Mouse (Mus musculus) olfactory bulb, adult 2 months (tissue): ENCODE data around the gene Mical1. TPM values are rescaled to one million over a fixed set of nuclear protein-coding genes. Genes with fewer than 3 reads are reported as not detected.
A peak's percentile ranks its signal among the peaks of the same experiment; 100 is the strongest.

ENCODE experiments used
- H3K27ac ChIP-seq: fragments of 200-500 bp; 2 replicates; pipeline ENCODE4 v1.5.1; 2012; ENCODE audit warnings: low read depth, low read length; ENCODE audit not compliant: insufficient read depth
- H3K4me1 ChIP-seq: fragments of 200-500 bp; 2 replicates; pipeline ENCODE4 v1.6.1; 2012; ENCODE audit warnings: low read length; ENCODE audit not compliant: control insufficient read depth, insufficient read depth
- H3K4me3 ChIP-seq: fragments of 200-500 bp; 2 replicates; pipeline ENCODE4 v1.5.1; 2012; ENCODE audit warnings: mild to moderate bottlenecking, low read depth, low read length, moderate library complexity; ENCODE audit not compliant: insufficient read depth
- CTCF ChIP-seq: fragments of 200-500 bp; IDR thresholded peaks from 2 replicates; pipeline ENCODE4 v1.5.1; 2012; ENCODE audit warnings: low read depth, mild to moderate bottlenecking, low read length, moderate library complexity; ENCODE audit not compliant: insufficient read depth
- POLR2A ChIP-seq: fragments of 200-500 bp; IDR thresholded peaks from 2 replicates; pipeline ENCODE4 v1.6.1; 2012; ENCODE audit warnings: mild to moderate bottlenecking, low read depth, low read length, moderate library complexity; ENCODE audit not compliant: insufficient read depth
- WGBS: fragments of 180-500 bp; shearing (Covaris S2); methylation state at CpG from one replicate; pipeline ENCODE4 v1.1.7; 2018; 5-methylcytosine and 5-hydroxymethylcytosine counted together
- polyA plus RNA-seq: library from polyadenylated mRNA; stranded (reverse); fragments of >200 nt; gene quantifications from 2 replicates; pipeline ENCODE4 v1.2.4, GENCODE M21; 2012; ENCODE audit warnings: low replicate concordance; ENCODE audit not compliant: missing spikeins, insufficient read depth, insufficient read length

The Mical1 gene
- polyA plus RNA-seq, result not detected in 2 replicates

GRCm38 (mm10) chr10:41476171-41477017 is at the start of gene Mical1:
Gene Mical1 (plus strand): TSS chr10:41476314.
- Histone ChIP-seq H3K27ac (peak within 1 kb of the TSS; percentile 83), H3K4me3 (peak within 1 kb of the TSS; percentile 50), H3K4me1 (peaks cover 28% of the 10 kb centered on the region)
- TF ChIP-seq POLR2A, result 0 out of 2 replicates have a peak, but pooled peaks have one; percentile 31
- TF ChIP-seq CTCF, result no peak
- WGBS, result 4% methylated on average over 35 of the region's 35 CpGs

- TF ChIP-seq POLR2A (no peak), CTCF (no peak)
- WGBS, result 69% methylated on average over 6 of the region's 6 CpGs
- no peak overlapping the region for H3K27ac ChIP-seq
- H3K4me1 ChIP-seq, result no peaks in the 10 kb centered on the region
- H3K4me3 ChIP-seq, result no peak overlapping the region
These were observed 49.7 kb upstream of the Mical1 start for GRCm38 (mm10) chr10:41426368-41426767.

GRCm38 (mm10) chr10:41434624-41435023 is 41.5 kb upstream of the Mical1 start:
- TF ChIP-seq POLR2A (no peak), CTCF (no peak)
- 32% methylated on average over 4 of the region's 4 CpGs for WGBS
- no peaks in the 10 kb centered on the region for H3K4me1 ChIP-seq
- no peak overlapping the region for H3K4me3 ChIP-seq
- H3K27ac ChIP-seq, result no peak overlapping the region

- H3K27ac ChIP-seq, result no peak overlapping the region
- 62% methylated on average over 3 of the region's 3 CpGs for WGBS
- TF ChIP-seq CTCF (no peak), POLR2A (no peak)
- no peak overlapping the region for H3K4me3 ChIP-seq
- no peaks in the 10 kb centered on the region for H3K4me1 ChIP-seq
These were observed 41.0 kb upstream of the Mical1 start for GRCm38 (mm10) chr10:41435141-41435540.

GRCm38 (mm10) chr10:41448216-41448615 is 27.9 kb upstream of the Mical1 start:
- Histone ChIP-seq H3K27ac (no peak overlapping the region), H3K4me1 (peaks cover 8% of the 10 kb centered on the region), H3K4me3 (no peak overlapping the region)
- 78% methylated on average over 1 of the region's 1 CpGs for WGBS
- TF ChIP-seq POLR2A (no peak), CTCF (no peak)

- peak overlapping the region; percentile 18; the same call in 1 of the 2 replicates for H3K27ac ChIP-seq
- H3K4me1 ChIP-seq, result peaks cover 14% of the 10 kb centered on the region
- H3K4me3 ChIP-seq, result peak overlapping the region; percentile 33
- TF ChIP-seq POLR2A (no peak), CTCF (no peak)
- WGBS, result 9% methylated on average over 14 of the region's 14 CpGs
These were observed 26.4 kb upstream of the Mical1 start for GRCm38 (mm10) chr10:41449684-41450083.

GRCm38 (mm10) chr10:41450137-41450670 is 25.9 kb upstream of the Mical1 start, which contains the start of gene Zbtb24:
Gene Zbtb24 (plus strand): TSS chr10:41450383.
- peak; percentile 84 for TF ChIP-seq POLR2A
- TF ChIP-seq CTCF, result no peak
- under 1% methylated on average over 49 of the region's 49 CpGs for WGBS
- peak within 1 kb of the TSS; percentile 18; the same call in 1 of the 2 replicates for H3K27ac ChIP-seq
- H3K4me3 ChIP-seq, result peak within 1 kb of the TSS; percentile 79
- H3K4me1 ChIP-seq, result peaks cover 14% of the 10 kb centered on the region

GRCm38 (mm10) chr10:41450780-41451522 is 25.2 kb upstream of the Mical1 start:
- Histone ChIP-seq H3K4me1 (peaks cover 14% of the 10 kb centered on the region), H3K27ac (no peak overlapping the region), H3K4me3 (peak overlapping the region; percentile 79)
- TF ChIP-seq CTCF (no peak), POLR2A (no peak)
- 50% methylated on average over 18 of the region's 18 CpGs for WGBS

- TF ChIP-seq POLR2A (no peak), CTCF (no peak)
- no peak overlapping the region for H3K27ac ChIP-seq
- H3K4me3 ChIP-seq, result no peak overlapping the region
- H3K4me1 ChIP-seq, result peaks cover 14% of the 10 kb centered on the region
- 96% methylated on average over 9 of the region's 9 CpGs for WGBS
These were observed 24.5 kb upstream of the Mical1 start for GRCm38 (mm10) chr10:41451656-41452055.
